ENCODE assay signal across 27 mouse cellular contexts in the genomic region with DNA sequence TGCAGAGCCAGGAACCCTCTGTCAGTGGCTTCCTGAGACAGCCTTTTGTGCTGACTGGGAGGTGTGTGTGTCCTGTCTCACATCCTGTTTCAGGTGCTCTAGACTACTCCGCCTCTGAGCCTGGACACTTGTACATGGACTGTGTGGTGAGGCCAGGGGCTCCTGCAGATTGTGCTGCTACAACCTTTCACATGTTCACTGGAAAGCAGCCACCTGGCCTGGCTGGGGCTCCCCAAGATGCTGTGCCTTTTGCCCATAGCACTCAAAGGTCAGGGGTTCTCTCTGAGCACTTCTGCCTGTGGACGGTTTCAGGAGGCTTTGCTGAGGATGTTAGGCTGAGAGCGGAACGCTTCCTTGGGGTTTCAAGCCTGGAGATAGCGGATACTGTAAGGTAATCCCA.
"Had no signal": no experiment of that assay in that cellular context is flagged by ENCODE, and none has a peak within 500 bp of the region (broad histone marks: within the 10 kb centered on the region; RNA-seq: fewer than 3 reads in every experiment).

No protein-coding gene starts in this region.

- H3K4me2 ChIP-seq: heart, embryonic 12.5 days; hindbrain, embryonic 12.5 days; hindbrain, embryonic 14.5 days; intestine, embryonic 15.5 days; limb, embryonic 12.5 days; liver, embryonic 11.5 days; liver, embryonic 13.5 days had no signal

- H3K4me1 ChIP-seq: heart, embryonic 10.5 days; hindbrain, embryonic 10.5 days; hindbrain, embryonic 12.5 days; intestine, embryonic 15.5 days; limb, embryonic 10.5 days; limb, embryonic 12.5 days; liver, embryonic 13.5 days had no signal

- H3K9me3 ChIP-seq: heart, embryonic 10.5 days; heart, embryonic 12.5 days; hindbrain, embryonic 10.5 days; hindbrain, embryonic 12.5 days; intestine, embryonic 15.5 days; limb, embryonic 10.5 days; limb, embryonic 12.5 days; liver, embryonic 13.5 days had no signal

- ATAC-seq: hindbrain, embryonic 16.5 days; inflammation-experienced regulatory T-cells, adult 6 months; intestine, embryonic 15.5 days; intestine, postnatal 0 days had no signal

- H3K27ac ChIP-seq: gastrocnemius, adult 2 months; heart, adult 2 months; heart, embryonic 10.5 days; hindbrain, embryonic 10.5 days; hindbrain, embryonic 12.5 days; hindbrain, embryonic 14.5 days; intestine, embryonic 15.5 days; layer of hippocampus, adult 2 months; left cerebral cortex, adult 2 months; limb, embryonic 10.5 days; limb, embryonic 12.5 days; liver, embryonic 13.5 days had no signal

- H3K27me3 ChIP-seq: heart, embryonic 12.5 days; hindbrain, embryonic 12.5 days; intestine, embryonic 15.5 days; limb, embryonic 12.5 days; liver, embryonic 13.5 days had no signal

- H3K4me3 ChIP-seq: gastrocnemius, adult 2 months; heart, adult 2 months; heart, embryonic 10.5 days; heart, embryonic 12.5 days; hindbrain, embryonic 10.5 days; hindbrain, embryonic 12.5 days; intestine, embryonic 15.5 days; layer of hippocampus, adult 2 months; left cerebral cortex, adult 2 months; limb, embryonic 10.5 days; limb, embryonic 12.5 days; liver, embryonic 13.5 days had no signal

- DNase-seq: gastrocnemius, adult 2 months; gastrocnemius, postnatal 10 days; gastrocnemius, postnatal 25 days; heart, adult 2 months; heart, postnatal 10 days; heart, postnatal 4 days; kidney, adult 18-20 months; kidney, adult 8-10 months; kidney, postnatal 10 days; kidney, postnatal 25 days; kidney, postnatal 4 days; liver; liver, embryonic 13.5 days had no signal

- H3K9ac ChIP-seq: heart, embryonic 12.5 days; hindbrain, embryonic 12.5 days; hindbrain, embryonic 14.5 days; intestine, embryonic 15.5 days; limb, embryonic 12.5 days; liver, embryonic 13.5 days had no signal
